Mouse (Mus musculus) megakaryocyte, embryonic 14.5 days (primary cell): Measurements from ENCODE around the gene Gm42688.

Experiments
- FLI1 ChIP-seq: IDR thresholded peaks from 2 replicates; pipeline ENCODE4 v1.6.1; 2012; ENCODE audit warnings: low read length, inconsistent platforms, mixed read lengths
- GATA1 ChIP-seq: IDR thresholded peaks from 3 replicates; pipeline ENCODE4 v1.6.1; 2012; ENCODE audit warnings: mixed read lengths, low read length, inconsistent platforms, borderline replicate concordance

DNA sequence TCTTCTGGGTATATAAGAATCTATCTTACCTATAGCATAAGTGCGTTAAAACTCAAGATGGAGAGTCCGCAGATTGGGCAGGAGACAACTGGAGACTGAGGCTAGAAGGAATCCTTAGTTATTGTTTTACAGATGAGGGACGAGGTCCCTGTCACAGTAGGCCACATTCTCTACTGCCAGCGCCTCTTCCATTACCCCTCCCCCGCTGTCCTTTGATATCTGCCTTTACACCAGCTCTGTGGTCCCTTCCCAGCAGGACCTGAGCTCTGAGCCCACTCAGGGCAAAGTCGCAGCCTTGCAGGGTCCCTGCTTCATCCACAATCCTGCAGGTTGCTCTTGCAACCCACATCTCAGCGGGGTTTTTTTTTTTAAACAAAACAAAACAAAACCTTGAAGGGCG is 33.2 kb upstream of the Gm42688 start:
- TF ChIP-seq GATA1 (no peak), FLI1 (no peak)
